Mouse (Mus musculus): Measurements from ENCODE around the gene Slc35b1. TPM values are rescaled to one million over a fixed set of nuclear protein-coding genes. Genes with fewer than 3 reads are reported as not detected.

Slc35b1 gene
- total and polyA plus RNA-seq, 2 experiments from 2014 or later = 92.4 to 168 TPM

DNA sequence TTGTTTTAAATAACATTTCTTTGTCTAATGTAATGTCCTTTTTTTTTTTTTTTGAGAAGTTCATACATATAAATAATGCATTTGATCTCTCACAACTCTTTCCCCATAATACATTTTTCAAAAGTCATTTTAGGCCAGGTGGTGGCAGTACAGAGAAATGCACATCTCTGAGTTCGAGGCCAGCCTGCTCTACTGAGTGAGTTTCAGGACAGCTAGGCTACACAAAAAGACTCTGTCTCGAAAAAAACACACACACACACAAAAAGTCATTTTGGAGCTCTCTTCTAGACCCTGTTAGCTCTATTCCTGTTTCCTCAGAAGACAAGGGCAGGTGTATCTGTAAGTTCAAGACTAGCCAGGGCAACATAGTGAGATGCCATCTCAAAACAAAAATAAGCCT lies 31.8 kb upstream of the Slc35b1 start:
- no peak overlapping the region for H3K27ac ChIP-seq (ENCODE audit: low read depth, low read length)
- H3K4me3 ChIP-seq (ENCODE audit: low read depth, low read length) = no peak overlapping the region
- DNase-seq (ENCODE audit: low spot score) = no peak
- no peaks in the 10 kb centered on the region for H3K27me3 ChIP-seq (ENCODE audit: insufficient read depth, low read length)
- 83% methylated on average over 2 of the region's 2 CpGs for WGBS
- TF ChIP-seq CTCF (IDR thresholded peaks at IDR 0.05) = 0 out of 2 replicates have a peak, but pooled peaks have one; percentile 1
- no peak for ATAC-seq (ENCODE audit: low FRiP score)
- H3K9me3 ChIP-seq (ENCODE audit: low read length) = no peaks in the 10 kb centered on the region
- no peaks in the 10 kb centered on the region for H3K4me1 ChIP-seq (ENCODE audit: insufficient read depth, low read length)
- H3K4me2 ChIP-seq (ENCODE audit: low read depth, low read length, poor library complexity, severe bottlenecking) = no peak overlapping the region
- H3K36me3 ChIP-seq (ENCODE audit: insufficient read depth, low read length) = no peaks in the 10 kb centered on the region
- no peak overlapping the region for H3K9ac ChIP-seq (replicated peaks; ENCODE audit: low read length, poor library complexity, severe bottlenecking)

DNA sequence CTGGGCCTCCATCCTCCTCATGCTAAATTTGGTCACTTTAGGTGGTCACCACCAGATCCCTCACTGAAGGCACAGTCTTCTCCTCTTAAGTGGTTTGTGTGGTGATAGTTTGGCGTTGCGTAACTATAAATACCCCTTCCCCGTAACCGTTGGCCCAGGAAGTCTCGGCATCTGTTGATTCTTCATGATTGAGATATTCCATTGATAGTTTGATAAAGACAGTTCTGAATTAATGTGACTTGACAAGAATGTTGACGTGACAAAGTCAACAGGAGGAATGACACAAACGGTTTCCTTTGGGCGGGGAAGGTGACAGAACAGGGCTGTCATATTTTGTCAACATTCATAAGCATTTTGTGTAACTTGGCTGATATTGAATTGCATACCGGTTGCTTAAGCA lies 31.3 kb upstream of the Slc35b1 start:
- H3K9ac ChIP-seq (replicated peaks; ENCODE audit: low read length, poor library complexity, severe bottlenecking) = no peak overlapping the region
- H3K27me3 ChIP-seq (ENCODE audit: insufficient read depth, low read length) = no peaks in the 10 kb centered on the region
- no peak overlapping the region for H3K4me2 ChIP-seq (ENCODE audit: low read depth, low read length, poor library complexity, severe bottlenecking)
- no peak overlapping the region for H3K27ac ChIP-seq (ENCODE audit: low read depth, low read length)
- no peaks in the 10 kb centered on the region for H3K36me3 ChIP-seq (ENCODE audit: insufficient read depth, low read length)
- WGBS = 95% methylated on average over 9 of the region's 9 CpGs
- ATAC-seq (ENCODE audit: low FRiP score) = no peak
- H3K4me3 ChIP-seq (ENCODE audit: low read depth, low read length) = no peak overlapping the region
- DNase-seq (ENCODE audit: low spot score) = no peak
- H3K4me1 ChIP-seq (ENCODE audit: insufficient read depth, low read length) = no peaks in the 10 kb centered on the region
- TF ChIP-seq CTCF (IDR thresholded peaks at IDR 0.05) = no peak
- no peaks in the 10 kb centered on the region for H3K9me3 ChIP-seq (ENCODE audit: low read length)

DNA sequence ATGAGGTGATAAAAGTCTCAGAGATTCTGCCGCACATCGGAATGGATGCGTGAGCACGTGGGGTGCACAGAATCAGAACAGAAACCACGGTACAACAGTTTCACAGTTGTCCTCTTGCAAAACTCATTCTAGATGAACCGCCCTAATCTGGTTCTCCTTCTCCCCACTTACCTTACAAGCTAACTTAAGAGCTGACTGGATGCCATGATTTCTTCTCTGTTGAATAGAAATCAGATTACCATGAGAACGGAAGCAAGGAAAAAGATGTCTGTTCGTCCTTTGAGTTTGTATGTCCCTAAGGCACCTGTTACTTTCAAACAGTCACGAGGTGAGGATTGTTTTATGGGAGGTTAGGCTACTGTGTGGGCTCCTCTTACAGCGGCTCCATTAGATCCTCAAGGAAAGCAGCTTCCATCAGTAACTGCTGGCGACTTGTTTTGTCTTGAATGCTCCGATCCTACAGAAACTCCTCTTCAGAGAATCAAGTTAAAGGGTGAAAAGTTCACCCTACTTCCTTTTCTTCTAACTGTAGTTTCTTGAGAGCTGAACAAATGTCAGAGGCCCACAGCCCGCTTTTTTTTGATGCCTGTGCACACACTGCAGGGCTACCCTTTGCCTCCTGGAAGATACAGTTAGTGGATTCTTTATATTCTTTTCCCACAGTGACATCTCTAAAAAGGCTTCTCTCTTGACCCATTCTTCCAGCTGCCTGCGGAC lies 30.1 kb upstream of the Slc35b1 start:
- DNase-seq (ENCODE audit: low spot score) (no peak), ATAC-seq (ENCODE audit: low FRiP score) (no peak)
- H3K4me3 ChIP-seq (ENCODE audit: low read depth, low read length) = no peak overlapping the region
- H3K36me3 ChIP-seq (ENCODE audit: insufficient read depth, low read length) = no peaks in the 10 kb centered on the region
- no peak overlapping the region for H3K27ac ChIP-seq (ENCODE audit: low read depth, low read length)
- 91% methylated on average over 14 of the region's 14 CpGs for WGBS
- no peaks in the 10 kb centered on the region for H3K9me3 ChIP-seq (ENCODE audit: low read length)
- H3K9ac ChIP-seq (replicated peaks; ENCODE audit: low read length, poor library complexity, severe bottlenecking) = no peak overlapping the region
- no peaks in the 10 kb centered on the region for H3K27me3 ChIP-seq (ENCODE audit: insufficient read depth, low read length)
- H3K4me1 ChIP-seq (ENCODE audit: insufficient read depth, low read length) = no peaks in the 10 kb centered on the region
- no peak overlapping the region for H3K4me2 ChIP-seq (ENCODE audit: low read depth, low read length, poor library complexity, severe bottlenecking)
- no peak for TF ChIP-seq CTCF (IDR thresholded peaks at IDR 0.05)

DNA sequence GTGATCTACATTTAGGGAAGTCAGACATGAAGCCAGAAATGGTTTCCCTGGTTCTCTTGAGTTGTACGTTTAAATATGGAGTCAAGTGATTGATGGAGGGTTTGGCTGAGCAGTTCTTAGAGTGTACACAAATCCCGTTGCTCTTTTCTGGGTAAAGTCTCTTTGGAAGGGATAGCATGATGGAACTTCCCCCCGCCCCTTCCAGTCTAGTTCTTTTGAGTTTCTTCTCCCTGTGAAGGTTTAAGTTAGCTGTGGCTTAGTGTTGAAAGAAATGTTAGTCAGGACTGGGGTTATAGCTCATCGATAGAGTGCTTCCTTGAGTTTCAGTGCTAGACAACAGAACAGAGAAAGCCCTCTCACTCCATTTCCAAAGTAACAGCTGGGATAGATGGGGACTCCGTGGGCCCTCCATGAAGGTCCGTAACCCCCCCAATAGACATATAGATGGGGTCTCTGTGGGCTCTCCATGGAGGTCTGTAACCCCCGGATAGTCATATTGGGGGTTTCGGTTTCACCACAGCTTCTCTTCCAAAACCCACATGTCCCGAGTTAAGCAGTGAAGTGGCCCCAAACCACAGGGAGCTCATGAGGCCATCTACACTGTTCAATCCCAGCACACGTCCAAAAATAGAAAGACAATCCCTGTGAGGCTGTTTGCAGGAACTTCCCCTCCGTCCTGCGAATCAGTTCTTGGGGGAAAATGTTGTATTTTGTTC lies 29.4 kb upstream of the Slc35b1 start:
- 87% methylated on average over 12 of the region's 12 CpGs for WGBS
- no peak for DNase-seq (ENCODE audit: low spot score)
- H3K4me1 ChIP-seq (ENCODE audit: insufficient read depth, low read length) = no peaks in the 10 kb centered on the region

DNA sequence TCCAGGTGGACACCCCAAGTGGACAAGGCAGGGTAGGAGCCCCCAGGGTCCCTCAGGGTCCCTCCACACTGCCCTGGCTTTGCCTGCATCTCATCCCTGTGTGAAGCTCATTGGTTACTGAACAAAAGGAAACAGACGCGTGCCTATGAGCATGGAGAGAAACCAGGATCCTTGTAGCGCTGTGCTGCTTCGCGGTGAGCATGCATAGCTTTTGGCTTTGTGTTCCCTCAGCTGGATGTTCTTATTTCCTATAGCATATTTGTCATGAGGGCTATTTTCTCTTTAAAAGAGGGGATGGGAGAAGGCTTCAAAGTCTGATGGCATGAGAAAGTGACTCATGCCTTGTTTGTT lies 28.9 kb upstream of the Slc35b1 start:
- TF ChIP-seq CTCF (IDR thresholded peaks at IDR 0.05) = no peak
- ATAC-seq (ENCODE audit: low FRiP score) (no peak), DNase-seq (ENCODE audit: low spot score) (no peak)
- H3K4me3 ChIP-seq (ENCODE audit: low read depth, low read length) = no peak overlapping the region
- H3K9me3 ChIP-seq (ENCODE audit: low read length) = no peaks in the 10 kb centered on the region
- no peak overlapping the region for H3K9ac ChIP-seq (replicated peaks; ENCODE audit: low read length, poor library complexity, severe bottlenecking)
- no peaks in the 10 kb centered on the region for H3K4me1 ChIP-seq (ENCODE audit: insufficient read depth, low read length)
- no peak overlapping the region for H3K27ac ChIP-seq (ENCODE audit: low read depth, low read length)
- no peaks in the 10 kb centered on the region for H3K27me3 ChIP-seq (ENCODE audit: insufficient read depth, low read length)
- H3K36me3 ChIP-seq (ENCODE audit: insufficient read depth, low read length) = no peaks in the 10 kb centered on the region
- 88% methylated on average over 5 of the region's 5 CpGs for WGBS
- H3K4me2 ChIP-seq (ENCODE audit: low read depth, low read length, poor library complexity, severe bottlenecking) = no peak overlapping the region

More for the DNA sequence above, 29.4 kb upstream of the Slc35b1 start:
- Histone ChIP-seq H3K9me3 (ENCODE audit: low read length) (no peaks in the 10 kb centered on the region), H3K4me2 (ENCODE audit: low read depth, low read length, poor library complexity, severe bottlenecking) (no peak overlapping the region), H3K36me3 (ENCODE audit: insufficient read depth, low read length) (no peaks in the 10 kb centered on the region), H3K27me3 (ENCODE audit: insufficient read depth, low read length) (no peaks in the 10 kb centered on the region), H3K9ac (replicated peaks; ENCODE audit: low read length, poor library complexity, severe bottlenecking) (no peak overlapping the region), H3K4me3 (ENCODE audit: low read depth, low read length) (no peak overlapping the region), H3K27ac (ENCODE audit: low read depth, low read length) (no peak overlapping the region)
- TF ChIP-seq CTCF (IDR thresholded peaks at IDR 0.05) = no peak
- ATAC-seq (ENCODE audit: low FRiP score) = no peak

DNA sequence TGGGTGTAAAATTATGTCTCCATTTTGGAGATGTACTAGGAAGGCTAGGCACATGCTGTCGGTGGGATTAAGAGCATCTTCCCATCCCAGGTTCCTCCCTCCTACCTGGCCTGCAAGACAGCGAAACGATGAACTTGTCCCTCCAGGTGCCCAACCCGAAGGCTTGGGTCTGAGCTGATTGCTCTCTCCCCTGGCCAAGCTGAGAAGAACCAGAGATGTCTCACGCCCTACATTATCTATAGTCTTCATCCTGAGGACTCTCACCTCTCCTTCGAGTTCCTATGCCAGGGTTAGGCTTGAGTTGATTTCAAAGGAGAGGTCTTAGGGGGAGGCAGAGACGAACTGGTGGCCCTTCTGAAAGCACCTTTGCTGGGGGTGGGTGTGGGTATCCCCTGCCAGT lies 28.5 kb upstream of the Slc35b1 start:
- Histone ChIP-seq H3K4me1 (ENCODE audit: insufficient read depth, low read length) (no peaks in the 10 kb centered on the region), H3K27me3 (ENCODE audit: insufficient read depth, low read length) (no peaks in the 10 kb centered on the region), H3K9me3 (ENCODE audit: low read length) (no peaks in the 10 kb centered on the region), H3K4me2 (ENCODE audit: low read depth, low read length, poor library complexity, severe bottlenecking) (no peak overlapping the region), H3K4me3 (ENCODE audit: low read depth, low read length) (no peak overlapping the region), H3K27ac (ENCODE audit: low read depth, low read length) (no peak overlapping the region), H3K9ac (replicated peaks; ENCODE audit: low read length, poor library complexity, severe bottlenecking) (no peak overlapping the region), H3K36me3 (ENCODE audit: insufficient read depth, low read length) (no peaks in the 10 kb centered on the region)
- no peak for ATAC-seq (ENCODE audit: low FRiP score)
- TF ChIP-seq CTCF (IDR thresholded peaks at IDR 0.05) = no peak
- 88% methylated on average over 7 of the region's 7 CpGs for WGBS
- no peak for DNase-seq (ENCODE audit: low spot score)
